Mouse (Mus musculus): Measurements from ENCODE around the gene Itgb4.

Itgb4 gene

GRCm38 (mm10) chr11:116028177-116028865, 53.8 kb downstream of the Itgb4 start:
- no peak for DNase-seq (ENCODE audit: low read depth in 2 of 2, low spot score in 2 of 2)

- no peak for DNase-seq (ENCODE audit: low read depth in 2 of 2, low spot score in 2 of 2)
Measured at GRCm38 (mm10) chr11:116029086-116029865, 54.8 kb downstream of the Itgb4 start.

- peak; percentile 94 to 96 for DNase-seq (ENCODE audit: low read depth in 2 of 2, low spot score in 2 of 2)
Measured at GRCm38 (mm10) chr11:116030088-116030897, 55.8 kb downstream of the Itgb4 start, which contains the start of gene Unk. Unk (plus strand) TSS chr11:116030322.

GRCm38 (mm10) chr11:116030898-116031845, 56.7 kb downstream of the Itgb4 start:
- DNase-seq (ENCODE audit: low read depth in 2 of 2, low spot score in 2 of 2), result no peak

- no peak for DNase-seq (ENCODE audit: low read depth in 2 of 2, low spot score in 2 of 2)
Measured at GRCm38 (mm10) chr11:116034584-116034983, 60.1 kb downstream of the Itgb4 start.

- DNase-seq (ENCODE audit: low read depth in 2 of 2, low spot score in 2 of 2), result no peak
Measured at GRCm38 (mm10) chr11:116036671-116037070, 62.2 kb downstream of the Itgb4 start.

- no peak for DNase-seq (ENCODE audit: low read depth in 2 of 2, low spot score in 2 of 2)
Measured at GRCm38 (mm10) chr11:116037826-116038225, 63.3 kb downstream of the Itgb4 start.

GRCm38 (mm10) chr11:116040593-116040992, 66.1 kb downstream of the Itgb4 start:
- no peak for DNase-seq (ENCODE audit: low read depth in 2 of 2, low spot score in 2 of 2)

GRCm38 (mm10) chr11:116041833-116042232, 67.3 kb downstream of the Itgb4 start:
- DNase-seq (ENCODE audit: low read depth in 2 of 2, low spot score in 2 of 2), result no peak

GRCm38 (mm10) chr11:116042372-116043138, 68.0 kb downstream of the Itgb4 start:
- DNase-seq (ENCODE audit: low read depth in 2 of 2, low spot score in 2 of 2), result no peak

GRCm38 (mm10) chr11:116043286-116043685, 68.8 kb downstream of the Itgb4 start:
- no peak for DNase-seq (ENCODE audit: low read depth in 2 of 2, low spot score in 2 of 2)

GRCm38 (mm10) chr11:116045173-116045572, 70.7 kb downstream of the Itgb4 start:
- DNase-seq (ENCODE audit: low read depth in 2 of 2, low spot score in 2 of 2), result no peak

GRCm38 (mm10) chr11:116049610-116050009, 75.1 kb downstream of the Itgb4 start:
- no peak for DNase-seq (ENCODE audit: low read depth in 2 of 2, low spot score in 2 of 2)

GRCm38 (mm10) chr11:116050196-116050595, 75.7 kb downstream of the Itgb4 start:
- no peak for DNase-seq (ENCODE audit: low read depth in 2 of 2, low spot score in 2 of 2)

GRCm38 (mm10) chr11:116053510-116054229, 79.2 kb downstream of the Itgb4 start:
- no peak for DNase-seq (ENCODE audit: low read depth in 2 of 2, low spot score in 2 of 2)

GRCm38 (mm10) chr11:116055873-116056272, 81.4 kb downstream of the Itgb4 start:
- DNase-seq (ENCODE audit: low read depth in 2 of 2, low spot score in 2 of 2), result no peak

GRCm38 (mm10) chr11:116057237-116057881, 82.8 kb downstream of the Itgb4 start:
- no peak for DNase-seq (ENCODE audit: low read depth in 2 of 2, low spot score in 2 of 2)

Measured in CD8-positive naive resting alpha-beta T cell, adult 2 months (primary cell).